Mouse (Mus musculus) heart, embryonic 16.5 days (tissue): ENCODE measurements at regions not wholly inside any gene's neighbourhood (a gene's known extent, or its start where the extent isn't known, plus 50 kb on each side); places are given as distances from the start of the nearest gene placed in this dataset.

Experiments
- ATAC-seq: fragments of 200-750 bp; cut with Nextera tagmentation; replicated peaks from 2 replicates; pipeline ENCODE4 v1.8.0; 2017; ENCODE audit warnings: moderate number of reproducible peaks; ENCODE audit not compliant: insufficient read depth, low FRiP score; ENCODE audit errors: extremely low read depth
- H3K27ac ChIP-seq: fragments of 300-500 bp; sonication (generic); 2 replicates; pipeline ENCODE4 v1.5.1; 2014; ENCODE audit warnings: mild to moderate bottlenecking, low read length, control low read depth, moderate library complexity
- H3K27me3 ChIP-seq: fragments of 300-500 bp; sonication (generic); 2 replicates; pipeline ENCODE4 v1.6.1; 2014; ENCODE audit warnings: low read length, mixed read lengths; ENCODE audit not compliant: control insufficient read depth, insufficient read depth
- H3K36me3 ChIP-seq: fragments of 300-500 bp; sonication (generic); 2 replicates; pipeline ENCODE4 v1.6.1; 2014; ENCODE audit not compliant: control insufficient read depth, insufficient read depth
- H3K4me1 ChIP-seq: fragments of 300-500 bp; sonication (generic); 2 replicates; pipeline ENCODE4 v1.6.1; 2014; ENCODE audit warnings: low read length, mixed read lengths; ENCODE audit not compliant: control insufficient read depth, insufficient read depth
- H3K4me2 ChIP-seq: fragments of 300-500 bp; sonication (generic); 2 replicates; pipeline ENCODE4 v1.6.1; 2014; ENCODE audit warnings: low read depth, mild to moderate bottlenecking, control low read depth, low read length
- H3K4me3 ChIP-seq: fragments of 300-500 bp; sonication (generic); 2 replicates; pipeline ENCODE4 v1.5.1; 2014; ENCODE audit warnings: mild to moderate bottlenecking, control low read depth, low read length
- H3K9ac ChIP-seq: fragments of 300-500 bp; sonication (generic); 2 replicates; pipeline ENCODE4 v1.6.1; 2014; ENCODE audit warnings: low read length, control low read depth
- H3K9me3 ChIP-seq: fragments of 300-500 bp; sonication (generic); replicated peaks from 2 replicates; pipeline ENCODE4 v1.6.1; 2016; ENCODE audit warnings: low read length; ENCODE audit not compliant: control insufficient read depth
- WGBS: fragments of 180-500 bp; shearing (Covaris S2); extraction: QIAGEN DNeasy Blood & Tissue Kit; methylation state at CpG from one replicate; pipeline ENCODE4 v1.1.7; 2014; 5-methylcytosine and 5-hydroxymethylcytosine counted together

DNA sequence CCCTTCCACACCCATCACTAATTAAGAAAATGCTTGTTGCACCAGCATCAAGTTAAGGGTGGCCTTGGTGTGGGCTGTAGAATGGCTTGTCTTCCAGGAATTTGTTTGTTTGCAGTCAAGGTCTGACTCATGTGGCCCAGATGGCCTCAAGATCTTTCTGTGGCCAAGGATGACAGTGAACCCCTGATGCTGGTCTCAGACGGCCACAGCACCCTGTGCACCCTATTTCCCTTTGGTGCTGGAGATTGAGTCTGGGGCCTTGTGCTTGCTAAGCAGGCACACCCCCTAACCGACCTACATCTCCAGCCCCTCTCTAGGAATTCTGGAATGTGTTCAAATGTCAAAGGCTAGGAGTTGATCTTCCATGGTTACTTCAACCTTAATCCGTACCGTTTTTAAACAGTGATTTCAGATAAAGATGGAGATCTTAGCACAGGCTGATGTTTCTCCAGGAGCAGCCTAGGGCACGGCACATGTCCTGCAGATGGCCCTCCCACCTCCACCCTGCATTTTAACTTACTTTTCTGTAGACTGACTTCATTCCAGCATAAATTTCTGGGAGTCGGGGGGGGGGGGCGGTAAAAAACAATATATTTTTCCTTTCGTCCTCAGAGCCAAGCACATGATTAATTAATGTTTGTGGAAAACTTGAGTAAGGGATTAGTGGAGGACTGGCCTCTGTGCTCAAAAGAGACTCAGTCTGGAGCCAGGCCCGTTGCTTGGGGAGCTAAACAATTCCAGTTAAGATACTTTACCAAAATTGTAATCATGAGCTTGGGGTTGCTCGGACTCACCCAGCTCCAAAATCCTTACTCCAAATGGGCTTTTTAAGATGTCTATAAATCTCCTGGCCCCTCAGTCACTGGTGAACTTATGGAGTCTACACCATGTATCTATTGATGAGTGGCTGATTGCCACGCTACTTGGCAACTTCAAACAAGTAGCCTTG, 95.0 kb upstream of the Supt20 start:
- Histone ChIP-seq H3K27me3 (no peaks in the 10 kb centered on the region), H3K4me3 (no peak overlapping the region), H3K36me3 (no peaks in the 10 kb centered on the region), H3K9me3 (peaks cover 2% of the 10 kb centered on the region), H3K4me2 (no peak overlapping the region), H3K9ac (no peak overlapping the region), H3K27ac (no peak overlapping the region), H3K4me1 (no peaks in the 10 kb centered on the region)
- no peak for ATAC-seq
- 70% methylated on average over 11 of the region's 11 CpGs for whole genome bisulfite sequencing

DNA sequence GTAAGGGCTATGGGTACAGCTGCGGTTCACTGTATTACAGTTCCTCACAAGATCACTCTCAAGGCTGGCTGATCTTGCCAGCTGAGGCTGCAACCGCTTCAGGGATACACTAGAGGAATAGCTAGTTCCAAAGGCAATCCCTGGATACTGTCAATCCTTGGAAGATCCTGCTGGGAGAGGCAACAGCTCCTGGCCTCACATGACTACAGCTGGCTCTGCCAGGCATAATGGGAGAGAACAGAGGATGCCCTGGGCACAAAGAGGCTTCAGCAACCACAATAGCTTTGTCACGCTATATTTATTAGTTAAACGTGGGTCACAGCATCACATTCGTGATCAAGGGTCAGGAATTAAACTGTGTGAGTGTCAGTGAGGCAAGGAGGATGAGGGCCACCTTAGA, 94.3 kb upstream of the Supt20 start:
- WGBS = 76% methylated on average over 5 of the region's 5 CpGs

GRCm38 (mm10) chr3:54604705-54605379, 87.8 kb upstream of the Supt20 start:
- ATAC-seq = no peak
- Histone ChIP-seq H3K27ac (no peak overlapping the region), H3K4me1 (no peaks in the 10 kb centered on the region)

More for the DNA sequence above, 94.3 kb upstream of the Supt20 start:
- Histone ChIP-seq H3K9ac (no peak overlapping the region), H3K4me3 (no peak overlapping the region), H3K4me1 (no peaks in the 10 kb centered on the region), H3K27me3 (no peaks in the 10 kb centered on the region), H3K4me2 (no peak overlapping the region), H3K27ac (no peak overlapping the region), H3K9me3 (peaks cover 2% of the 10 kb centered on the region), H3K36me3 (no peaks in the 10 kb centered on the region)
- no peak for ATAC-seq

DNA sequence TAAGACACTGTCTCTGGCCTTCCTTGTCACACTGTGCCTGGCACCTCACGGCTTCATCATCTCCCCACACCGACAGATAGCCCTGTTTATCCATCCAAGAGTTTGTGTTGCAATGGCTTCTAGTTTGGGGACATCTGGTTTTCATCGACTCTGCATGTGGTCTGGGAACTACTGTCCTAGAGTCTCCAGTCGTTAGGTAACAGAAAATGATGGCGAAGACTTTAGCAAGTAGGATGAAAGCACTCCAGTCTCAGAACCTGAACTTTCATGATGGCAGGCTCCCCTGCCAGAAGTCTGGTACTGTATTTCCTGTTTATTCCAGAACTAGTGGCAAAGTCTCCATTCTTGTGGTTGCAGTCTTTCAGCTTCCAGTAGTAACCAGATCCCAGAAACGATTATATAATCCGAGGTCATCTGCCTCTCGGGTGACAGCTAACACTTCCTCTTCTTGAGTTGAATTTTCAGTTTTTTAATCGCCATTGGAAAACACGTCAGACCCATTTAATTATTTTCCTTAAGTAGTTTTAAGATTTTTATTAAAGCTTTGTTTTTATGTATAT, 81.1 kb upstream of the Supt20 start:
- Histone ChIP-seq H3K36me3 (no peaks in the 10 kb centered on the region), H3K4me1 (no peaks in the 10 kb centered on the region), H3K4me3 (no peak overlapping the region), H3K9me3 (0 out of 2 replicates have a peak, but pooled peaks cover 2% of the 10 kb centered on the region), H3K27ac (no peak overlapping the region), H3K4me2 (no peak overlapping the region), H3K27me3 (no peaks in the 10 kb centered on the region), H3K9ac (no peak overlapping the region)
- ATAC-seq = no peak
- WGBS = 59% methylated on average over 10 of the region's 10 CpGs

More at GRCm38 (mm10) chr3:54604705-54605379, 87.8 kb upstream of the Supt20 start:
- Histone ChIP-seq H3K9ac (no peak overlapping the region), H3K4me3 (no peak overlapping the region), H3K9me3 (0 out of 2 replicates have a peak, but pooled peaks cover 2% of the 10 kb centered on the region), H3K36me3 (no peaks in the 10 kb centered on the region), H3K27me3 (no peaks in the 10 kb centered on the region), H3K4me2 (no peak overlapping the region)
- 63% methylated on average over 4 of the region's 4 CpGs for WGBS

GRCm38 (mm10) chr3:54613845-54614244, 78.8 kb upstream of the Supt20 start:
- no peak overlapping the region for H3K9ac ChIP-seq
- no peak overlapping the region for H3K27ac ChIP-seq
- H3K9me3 ChIP-seq = no peaks in the 10 kb centered on the region
- H3K27me3 ChIP-seq = no peaks in the 10 kb centered on the region
- no peak for ATAC-seq
- no peaks in the 10 kb centered on the region for H3K4me1 ChIP-seq
- H3K36me3 ChIP-seq = no peaks in the 10 kb centered on the region
- 70% methylated on average over 2 of the region's 2 CpGs for WGBS
- no peak overlapping the region for H3K4me3 ChIP-seq
- no peak overlapping the region for H3K4me2 ChIP-seq

GRCm38 (mm10) chr3:54617298-54617697, 75.3 kb upstream of the Supt20 start:
- WGBS = 90% methylated on average over 4 of the region's 4 CpGs
- H3K9ac ChIP-seq = no peak overlapping the region
- H3K4me1 ChIP-seq = no peaks in the 10 kb centered on the region
- no peak overlapping the region for H3K4me2 ChIP-seq
- H3K4me3 ChIP-seq = no peak overlapping the region
- H3K36me3 ChIP-seq = no peaks in the 10 kb centered on the region
- no peak for ATAC-seq
- H3K27ac ChIP-seq = no peak overlapping the region
- H3K27me3 ChIP-seq = no peaks in the 10 kb centered on the region
- no peaks in the 10 kb centered on the region for H3K9me3 ChIP-seq

GRCm38 (mm10) chr3:54618286-54618685, 74.3 kb upstream of the Supt20 start:
- Histone ChIP-seq H3K9me3 (no peaks in the 10 kb centered on the region), H3K36me3 (no peaks in the 10 kb centered on the region), H3K27ac (no peak overlapping the region), H3K4me3 (no peak overlapping the region), H3K27me3 (no peaks in the 10 kb centered on the region), H3K9ac (no peak overlapping the region), H3K4me2 (no peak overlapping the region), H3K4me1 (no peaks in the 10 kb centered on the region)
- WGBS = 88% methylated on average over 4 of the region's 4 CpGs
- ATAC-seq = no peak

DNA sequence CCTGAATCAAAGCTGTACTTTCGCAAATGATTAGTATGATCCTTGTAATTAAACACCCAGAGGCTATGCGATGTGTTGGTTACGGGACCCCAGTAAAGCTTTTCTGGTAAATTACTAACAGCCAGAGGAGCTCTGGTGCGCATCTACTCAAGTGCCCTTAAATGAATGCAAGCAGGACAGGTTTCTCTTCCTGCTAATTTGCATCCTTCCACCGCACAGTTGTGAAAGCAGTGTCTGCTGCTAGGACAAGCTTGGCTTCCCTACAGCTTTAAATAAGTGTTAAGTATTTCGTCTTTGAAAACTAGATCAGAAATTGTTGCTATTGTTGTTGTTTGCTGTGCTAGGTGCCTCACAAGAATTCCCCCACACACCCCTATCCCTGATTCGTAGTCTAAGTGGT, 62.4 kb upstream of the Supt20 start:
- WGBS = 89% methylated on average over 7 of the region's 7 CpGs
- Histone ChIP-seq H3K36me3 (no peaks in the 10 kb centered on the region), H3K4me2 (no peak overlapping the region), H3K27ac (no peak overlapping the region), H3K4me1 (no peaks in the 10 kb centered on the region), H3K27me3 (no peaks in the 10 kb centered on the region), H3K9me3 (peaks cover 14% of the 10 kb centered on the region), H3K9ac (no peak overlapping the region), H3K4me3 (no peak overlapping the region)
- ATAC-seq = no peak

GRCm38 (mm10) chr3:54632731-54633130, 59.9 kb upstream of the Supt20 start:
- peaks cover 14% of the 10 kb centered on the region for H3K9me3 ChIP-seq
- no peak overlapping the region for H3K27ac ChIP-seq
- no peaks in the 10 kb centered on the region for H3K4me1 ChIP-seq
- H3K4me3 ChIP-seq = no peak overlapping the region
- no peaks in the 10 kb centered on the region for H3K36me3 ChIP-seq
- H3K27me3 ChIP-seq = no peaks in the 10 kb centered on the region
- H3K4me2 ChIP-seq = no peak overlapping the region
- no peak overlapping the region for H3K9ac ChIP-seq
- ATAC-seq = no peak
- 92% methylated on average over 13 of the region's 13 CpGs for WGBS
